Mouse (Mus musculus): ENCODE results near the gene Plac1. TPM values are rescaled to one million over a fixed set of nuclear protein-coding genes. Genes with fewer than 3 reads are reported as not detected.
A peak's percentile ranks its signal among the peaks of the same experiment; 100 is the strongest.

Plac1 gene
- polyA plus RNA-seq, 1 experiment: 0.84 TPM

GRCm38 (mm10) chrX:53220855-53221254 is 19.1 kb downstream of the Plac1 start:
- H3K4me2 ChIP-seq (ENCODE audit: low read depth): no peak overlapping the region
- H3K79me2 ChIP-seq (ENCODE audit: control insufficient read depth, insufficient read depth): no peaks in the 10 kb centered on the region
- TF ChIP-seq USF1 (IDR thresholded peaks at IDR 0.05; ENCODE audit: low read depth) (no peak), E2F4 (IDR thresholded peaks at IDR 0.05; ENCODE audit: insufficient read depth) (no peak), MAX (IDR thresholded peaks at IDR 0.05; ENCODE audit: low read depth) (no peak), MYOD1 (IDR thresholded peaks at IDR 0.05; ENCODE audit: control insufficient read depth in 1 of 3, insufficient read length in 2 of 3, low read depth in 2 of 3) (no peak), SRF (IDR thresholded peaks at IDR 0.05; ENCODE audit: control insufficient read depth, insufficient read length, low read depth) (no peak), POLR2A (IDR thresholded peaks at IDR 0.05; ENCODE audit: insufficient read length, low read depth) (no peak), TCF3 (IDR thresholded peaks at IDR 0.05; ENCODE audit: insufficient read length, low read depth) (no peak), MYOG (IDR thresholded peaks at IDR 0.05; ENCODE audit: control insufficient read depth in 1 of 3, insufficient read depth in 1 of 3, insufficient read length in 2 of 3, low read depth in 2 of 3) (no peak)
- no peak overlapping the region for H3ac ChIP-seq (ENCODE audit: control insufficient read depth, insufficient read length)
- no peaks in the 10 kb centered on the region for H3K27me3 ChIP-seq (ENCODE audit: control insufficient read depth, insufficient read depth, insufficient read length)
- H3K36me3 ChIP-seq (ENCODE audit: control insufficient read depth, insufficient read depth): no peaks in the 10 kb centered on the region
- H3K4me3 ChIP-seq: no peak overlapping the region

GRCm38 (mm10) chrX:53214557-53215229 is 25.2 kb downstream of the Plac1 start:
- H3K4me2 ChIP-seq (ENCODE audit: low read depth): peak overlapping the region; percentile 18
- peak; percentile 19 for TF ChIP-seq TCF3 (IDR thresholded peaks at IDR 0.05; ENCODE audit: insufficient read length, low read depth)
- no peak for TF ChIP-seq REST (IDR thresholded peaks at IDR 0.05; ENCODE audit: insufficient read depth, insufficient read length)
- TF ChIP-seq E2F4 (IDR thresholded peaks at IDR 0.05; ENCODE audit: insufficient read depth): no peak
- TF ChIP-seq POLR2AphosphoS2 (IDR thresholded peaks at IDR 0.05; ENCODE audit: insufficient read length, low read depth): no peak
- peak; percentile 82 for TF ChIP-seq CEBPB (IDR thresholded peaks at IDR 0.05; ENCODE audit: insufficient read depth, poor library complexity, severe bottlenecking)
- no peak for TF ChIP-seq MAX (IDR thresholded peaks at IDR 0.05; ENCODE audit: low read depth)
- peak in 2 of 3 experiments; percentile 34 to 53 for TF ChIP-seq MYOG (IDR thresholded peaks at IDR 0.05; ENCODE audit: control insufficient read depth in 1 of 3, insufficient read depth in 1 of 3, insufficient read length in 2 of 3, low read depth in 2 of 3)
- TF ChIP-seq USF1 (IDR thresholded peaks at IDR 0.05; ENCODE audit: low read depth): no peak
- TF ChIP-seq SRF (IDR thresholded peaks at IDR 0.05; ENCODE audit: control insufficient read depth, insufficient read length, low read depth): no peak
- TF ChIP-seq POLR2A (IDR thresholded peaks at IDR 0.05; ENCODE audit: insufficient read length, low read depth): no peak
- TF ChIP-seq TCF12 (IDR thresholded peaks at IDR 0.05; ENCODE audit: insufficient read depth, poor library complexity, severe bottlenecking): peak; percentile 60
- peak in 2 of 3 experiments; percentile 47 to 66 for TF ChIP-seq MYOD1 (IDR thresholded peaks at IDR 0.05; ENCODE audit: control insufficient read depth in 1 of 3, insufficient read length in 2 of 3, low read depth in 2 of 3)
- H3K36me3 ChIP-seq (ENCODE audit: control insufficient read depth, insufficient read depth): no peaks in the 10 kb centered on the region
- H3K79me2 ChIP-seq (ENCODE audit: control insufficient read depth, insufficient read depth): no peaks in the 10 kb centered on the region
- H3K27me3 ChIP-seq (ENCODE audit: control insufficient read depth, insufficient read depth, insufficient read length): no peaks in the 10 kb centered on the region
- H3ac ChIP-seq (ENCODE audit: control insufficient read depth, insufficient read length): no peak overlapping the region
- H3K4me3 ChIP-seq: no peak overlapping the region

GRCm38 (mm10) chrX:53213838-53214237 is 26.1 kb downstream of the Plac1 start:
- TF ChIP-seq MYOG (IDR thresholded peaks at IDR 0.05; ENCODE audit: control insufficient read depth in 1 of 3, insufficient read depth in 1 of 3, insufficient read length in 2 of 3, low read depth in 2 of 3) (peak; percentile 28 to 80 (median 52)), TCF3 (IDR thresholded peaks at IDR 0.05; ENCODE audit: insufficient read length, low read depth) (no peak), POLR2AphosphoS2 (IDR thresholded peaks at IDR 0.05; ENCODE audit: insufficient read length, low read depth) (no peak), CEBPB (IDR thresholded peaks at IDR 0.05; ENCODE audit: insufficient read depth, poor library complexity, severe bottlenecking) (peak; percentile 49; the same call in 1 of the 2 replicates), POLR2A (IDR thresholded peaks at IDR 0.05; ENCODE audit: insufficient read length, low read depth) (no peak), TCF12 (IDR thresholded peaks at IDR 0.05; ENCODE audit: insufficient read depth, poor library complexity, severe bottlenecking) (no peak), REST (IDR thresholded peaks at IDR 0.05; ENCODE audit: insufficient read depth, insufficient read length) (no peak), MAX (IDR thresholded peaks at IDR 0.05; ENCODE audit: low read depth) (no peak), MYOD1 (IDR thresholded peaks at IDR 0.05; ENCODE audit: control insufficient read depth in 1 of 3, insufficient read length in 2 of 3, low read depth in 2 of 3) (peak in 1 of 3 experiments; percentile 78)
- H3K79me2 ChIP-seq (ENCODE audit: control insufficient read depth, insufficient read depth): no peaks in the 10 kb centered on the region
- H3K4me3 ChIP-seq: no peak overlapping the region
- no peak overlapping the region for H3ac ChIP-seq (ENCODE audit: control insufficient read depth, insufficient read length)
- H3K27me3 ChIP-seq (ENCODE audit: control insufficient read depth, insufficient read depth, insufficient read length): no peaks in the 10 kb centered on the region
- H3K36me3 ChIP-seq (ENCODE audit: control insufficient read depth, insufficient read depth): no peaks in the 10 kb centered on the region
- peak overlapping the region; percentile 45 for H3K4me2 ChIP-seq (ENCODE audit: low read depth)

- TF ChIP-seq SRF (IDR thresholded peaks at IDR 0.05; ENCODE audit: control insufficient read depth, insufficient read length, low read depth) (no peak), MYOD1 (IDR thresholded peaks at IDR 0.05; ENCODE audit: control insufficient read depth in 1 of 3, insufficient read length in 2 of 3, low read depth in 2 of 3) (no peak), TCF12 (IDR thresholded peaks at IDR 0.05; ENCODE audit: insufficient read depth, poor library complexity, severe bottlenecking) (no peak), POLR2A (IDR thresholded peaks at IDR 0.05; ENCODE audit: insufficient read length, low read depth) (no peak), REST (IDR thresholded peaks at IDR 0.05; ENCODE audit: insufficient read depth, insufficient read length) (no peak), TCF3 (IDR thresholded peaks at IDR 0.05; ENCODE audit: insufficient read length, low read depth) (no peak), CEBPB (IDR thresholded peaks at IDR 0.05; ENCODE audit: insufficient read depth, poor library complexity, severe bottlenecking) (no peak), POLR2AphosphoS2 (IDR thresholded peaks at IDR 0.05; ENCODE audit: insufficient read length, low read depth) (no peak)
- Histone ChIP-seq H3K27me3 (ENCODE audit: control insufficient read depth, insufficient read depth, insufficient read length) (no peaks in the 10 kb centered on the region), H3K4me3 (no peak overlapping the region), H3ac (ENCODE audit: control insufficient read depth, insufficient read length) (no peak overlapping the region), H3K36me3 (ENCODE audit: control insufficient read depth, insufficient read depth) (no peaks in the 10 kb centered on the region), H3K4me2 (ENCODE audit: low read depth) (peak overlapping the region; percentile 55), H3K79me2 (ENCODE audit: control insufficient read depth, insufficient read depth) (no peaks in the 10 kb centered on the region)
Observed at GRCm38 (mm10) chrX:53212485-53212884, 27.4 kb downstream of the Plac1 start.

Measured in myocyte (in vitro differentiated cells).